Mouse (Mus musculus): ENCODE data around the gene Amer1. TPM values are rescaled to one million over a fixed set of nuclear protein-coding genes. Genes with fewer than 3 reads are reported as not detected.

Amer1 gene
- 8.3 and 9.6 TPM in 2 replicates for polyA plus RNA-seq (2016; fragmentation: Nextera tagmentation; extraction: Ambion mirVana)

DNA sequence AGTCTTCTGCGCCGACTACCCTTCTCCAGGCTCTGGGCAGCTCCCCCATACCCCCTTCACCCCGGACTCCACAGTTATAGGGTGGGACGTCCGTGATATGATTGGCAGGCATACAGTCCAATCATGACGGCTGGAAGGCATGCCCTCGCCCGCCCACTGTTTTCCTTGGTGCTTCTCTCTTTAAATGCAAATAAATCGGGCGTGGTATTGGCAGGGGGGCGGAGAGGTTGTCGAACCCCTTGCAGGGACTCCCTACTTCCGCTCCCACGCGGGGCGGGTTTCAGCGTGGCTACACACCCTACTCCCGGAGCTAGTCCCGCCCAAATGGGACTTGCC, at the start of gene Amer1:
Gene Amer1 (minus strand): TSS at position 97 of the 336 bp plus-strand sequence.
- H3K4me1 ChIP-seq (replicated peaks): peaks cover 11% of the 10 kb centered on the region
- WGBS: 15% methylated on average over 19 of the region's 19 CpGs
- H3K9me3 ChIP-seq: no peaks in the 10 kb centered on the region
- H3K27me3 ChIP-seq (ENCODE audit: insufficient read depth, poor library complexity, severe bottlenecking): no peaks in the 10 kb centered on the region
- peak; percentile 84 for DNase-seq (ENCODE audit: low spot score)
- no peaks in the 10 kb centered on the region for H3K36me3 ChIP-seq
- peak within 1 kb of the TSS; percentile 88 for H3K27ac ChIP-seq
- H3K4me3 ChIP-seq: peak within 1 kb of the TSS; percentile 61

DNA sequence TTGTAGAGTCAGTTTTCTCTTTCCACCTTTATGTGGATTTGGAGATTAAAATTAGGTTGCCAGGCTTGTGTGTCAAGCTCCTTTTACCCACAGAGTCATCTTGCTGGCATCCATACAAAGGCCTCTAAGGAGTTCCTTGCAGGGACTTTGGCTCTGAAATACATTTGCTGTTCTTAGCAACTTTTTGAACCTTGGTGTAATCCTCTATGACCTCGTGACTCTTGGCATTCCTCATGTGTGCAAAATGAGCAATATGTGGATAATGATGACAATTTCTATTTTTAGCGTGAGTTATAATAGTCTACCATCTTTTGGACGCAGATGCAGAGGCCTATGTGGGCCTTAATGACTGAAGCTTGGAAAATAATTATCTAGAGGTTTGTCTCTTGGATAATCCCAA, 12.5 kb upstream of the Amer1 start:
- WGBS: 73% methylated on average over 3 of the region's 3 CpGs
- no peak overlapping the region for H3K4me3 ChIP-seq

DNA sequence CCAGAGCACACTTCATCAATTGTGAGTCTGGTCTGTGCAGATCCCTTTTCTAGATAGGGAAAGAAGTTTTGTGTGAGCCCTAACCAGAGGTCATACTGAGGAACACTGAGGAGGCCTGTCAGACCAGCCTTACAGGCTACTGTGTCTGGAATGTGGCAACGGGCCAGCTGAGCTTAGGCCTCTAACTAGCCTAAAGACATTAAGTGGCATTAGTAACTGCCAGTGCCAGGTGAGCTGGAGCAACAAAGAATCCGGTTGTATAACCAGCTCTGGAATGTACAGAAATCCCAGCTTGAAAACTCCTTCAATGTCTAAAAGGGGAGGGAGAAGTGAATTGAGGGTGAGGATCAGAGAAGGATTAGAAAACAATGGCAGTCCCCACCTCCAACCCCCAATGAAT, 1.2 kb upstream of the Amer1 start:
- no peak for DNase-seq (ENCODE audit: low spot score)
- 75% methylated on average over 2 of the region's 2 CpGs for WGBS

More for the DNA sequence above, 12.5 kb upstream of the Amer1 start:
- Histone ChIP-seq H3K27ac (no peak overlapping the region), H3K27me3 (ENCODE audit: insufficient read depth, poor library complexity, severe bottlenecking) (no peaks in the 10 kb centered on the region), H3K9me3 (no peaks in the 10 kb centered on the region), H3K36me3 (no peaks in the 10 kb centered on the region), H3K4me1 (replicated peaks) (no peaks in the 10 kb centered on the region)
- DNase-seq (ENCODE audit: low spot score): no peak

DNA sequence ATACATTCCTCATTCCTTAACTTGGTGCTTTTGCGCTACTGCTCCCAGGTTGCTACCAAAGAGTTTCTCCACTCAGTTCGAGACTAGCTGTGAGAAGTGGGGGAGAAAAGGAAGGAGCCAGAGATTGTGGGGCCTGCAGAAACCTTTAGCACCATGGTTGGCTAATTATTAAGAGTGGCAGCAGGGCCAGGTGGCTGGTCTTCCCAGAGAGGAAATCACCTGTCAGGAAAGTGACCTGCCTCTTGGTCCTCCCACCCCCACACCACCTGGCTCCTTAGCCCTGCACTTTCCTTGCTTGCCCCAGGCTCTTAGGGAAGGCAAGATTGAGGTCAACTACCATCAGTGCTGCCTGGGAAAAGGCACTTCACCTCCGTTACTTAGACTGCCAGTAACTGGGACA, 469 bp upstream of the Amer1 start:
- DNase-seq (ENCODE audit: low spot score): no peak
- H3K9me3 ChIP-seq: no peaks in the 10 kb centered on the region
- peak overlapping the region; percentile 61 for H3K4me3 ChIP-seq
- H3K27me3 ChIP-seq (ENCODE audit: insufficient read depth, poor library complexity, severe bottlenecking): no peaks in the 10 kb centered on the region
- H3K36me3 ChIP-seq: no peaks in the 10 kb centered on the region
- H3K27ac ChIP-seq: peak overlapping the region; percentile 88
- 40% methylated on average over 3 of the region's 3 CpGs for WGBS
- H3K4me1 ChIP-seq (replicated peaks): peaks cover 11% of the 10 kb centered on the region

More for the DNA sequence above, 1.2 kb upstream of the Amer1 start:
- no peak overlapping the region for H3K4me3 ChIP-seq
- H3K4me1 ChIP-seq (replicated peaks): peaks cover 11% of the 10 kb centered on the region
- H3K27me3 ChIP-seq (ENCODE audit: insufficient read depth, poor library complexity, severe bottlenecking): no peaks in the 10 kb centered on the region
- H3K36me3 ChIP-seq: no peaks in the 10 kb centered on the region
- no peaks in the 10 kb centered on the region for H3K9me3 ChIP-seq
- H3K27ac ChIP-seq: no peak overlapping the region

DNA sequence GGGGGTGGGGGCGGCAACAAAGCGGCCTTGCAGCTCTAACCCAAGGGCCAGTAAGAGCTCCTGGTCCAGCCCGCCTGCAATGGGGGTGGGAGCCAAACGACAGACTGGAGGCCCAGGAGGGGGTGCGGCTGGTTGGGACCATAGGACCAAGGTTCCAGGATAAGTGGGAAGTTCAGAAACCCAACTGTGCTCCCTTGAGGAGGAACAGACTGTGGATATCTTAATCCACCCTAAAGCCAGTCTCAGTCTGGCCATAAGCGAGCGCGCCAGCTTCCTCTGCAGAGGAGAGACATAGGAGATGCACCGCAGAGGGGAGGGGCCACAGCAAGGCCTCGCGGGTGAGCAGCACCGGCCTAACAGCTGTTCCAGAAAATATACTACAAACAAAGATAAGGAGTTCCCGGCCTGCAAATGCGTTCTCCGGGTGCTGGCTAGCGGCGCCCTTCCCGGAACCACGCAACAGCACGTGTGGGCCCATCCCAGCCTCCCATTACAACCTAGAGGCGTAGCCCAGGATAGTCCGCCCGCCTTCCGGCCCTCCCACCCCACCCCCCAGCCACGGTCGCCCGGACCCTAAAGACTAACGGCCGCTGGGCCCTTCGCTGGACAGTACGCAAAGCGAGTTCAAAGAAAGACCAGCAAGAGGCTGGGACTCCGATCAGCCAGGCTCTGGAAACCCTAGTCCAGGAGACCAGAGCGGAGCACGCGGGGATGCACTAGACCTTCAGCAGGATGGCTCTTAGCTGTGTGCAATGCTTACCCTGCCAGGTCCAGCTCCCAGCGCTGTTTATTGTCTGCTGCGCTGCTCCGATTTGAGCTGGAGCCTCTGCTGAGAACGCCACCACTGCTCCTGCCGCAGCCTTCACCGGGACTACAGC, 535 bp downstream of the Amer1 start:
- Histone ChIP-seq H3K27ac (peak overlapping the region; percentile 88), H3K9me3 (no peaks in the 10 kb centered on the region), H3K4me1 (replicated peaks) (peaks cover 11% of the 10 kb centered on the region), H3K36me3 (0 out of 2 replicates have a peak, but pooled peaks cover 4% of the 10 kb centered on the region), H3K4me3 (peak overlapping the region; percentile 61), H3K27me3 (ENCODE audit: insufficient read depth, poor library complexity, severe bottlenecking) (no peaks in the 10 kb centered on the region)
- WGBS: 18% methylated on average over 42 of the region's 42 CpGs
- DNase-seq (ENCODE audit: low spot score): peak; percentile 61

DNA sequence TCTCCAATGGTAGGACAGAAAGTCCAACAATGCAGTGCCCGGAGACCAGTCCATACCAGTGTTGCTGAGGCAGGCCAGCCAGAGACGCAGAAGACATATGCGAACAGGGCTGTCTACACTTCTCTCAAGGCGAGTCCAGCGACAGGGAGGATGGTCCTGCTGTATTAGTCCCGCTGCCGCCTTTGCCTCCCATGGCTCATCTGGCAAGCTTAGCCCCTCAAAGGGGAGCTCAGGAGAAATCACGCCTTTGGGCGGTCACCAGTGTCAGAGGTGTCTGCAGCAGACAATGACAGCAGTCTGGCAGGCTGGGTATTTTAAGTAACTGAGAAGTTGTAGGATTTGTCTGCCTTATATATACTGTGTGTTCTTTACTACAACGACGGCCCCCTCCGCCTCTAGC, 1.3 kb downstream of the Amer1 start:
- DNase-seq (ENCODE audit: low spot score): no peak
- WGBS: 39% methylated on average over 12 of the region's 12 CpGs
- Histone ChIP-seq H3K4me1 (replicated peaks) (peaks cover 11% of the 10 kb centered on the region), H3K36me3 (0 out of 2 replicates have a peak, but pooled peaks cover 6% of the 10 kb centered on the region), H3K27ac (peak overlapping the region; percentile 88), H3K4me3 (peak overlapping the region; percentile 61), H3K9me3 (no peaks in the 10 kb centered on the region), H3K27me3 (ENCODE audit: insufficient read depth, poor library complexity, severe bottlenecking) (no peaks in the 10 kb centered on the region)

DNA sequence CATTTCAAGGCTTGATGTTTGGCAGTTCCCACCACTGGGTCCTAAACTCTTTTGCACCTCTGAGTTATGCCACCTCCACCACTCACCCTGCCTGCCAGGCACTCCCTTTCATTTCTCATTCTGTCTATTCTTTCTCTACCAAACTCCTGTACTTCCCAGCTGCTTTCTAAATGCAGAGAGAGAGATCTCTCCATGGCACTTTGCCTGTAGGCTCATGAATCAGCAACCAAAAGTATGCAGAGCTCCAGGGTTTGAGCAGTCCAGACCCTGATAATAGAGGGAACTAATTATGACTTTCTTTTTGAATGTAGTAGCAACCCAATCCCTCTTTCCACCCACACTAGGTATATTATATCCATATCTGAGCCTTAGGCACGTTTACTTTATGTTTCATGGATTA, 2.4 kb downstream of the Amer1 start:
- H3K27me3 ChIP-seq (ENCODE audit: insufficient read depth, poor library complexity, severe bottlenecking): no peaks in the 10 kb centered on the region
- peaks cover 6% of the 10 kb centered on the region; the same call in 1 of the 2 replicates for H3K36me3 ChIP-seq
- H3K4me1 ChIP-seq (replicated peaks): peaks cover 11% of the 10 kb centered on the region
- H3K27ac ChIP-seq: no peak overlapping the region
- no peak for DNase-seq (ENCODE audit: low spot score)
- H3K4me3 ChIP-seq: no peak overlapping the region
- no peaks in the 10 kb centered on the region for H3K9me3 ChIP-seq
- WGBS: 44% methylated on average over 1 of the region's 1 CpGs

DNA sequence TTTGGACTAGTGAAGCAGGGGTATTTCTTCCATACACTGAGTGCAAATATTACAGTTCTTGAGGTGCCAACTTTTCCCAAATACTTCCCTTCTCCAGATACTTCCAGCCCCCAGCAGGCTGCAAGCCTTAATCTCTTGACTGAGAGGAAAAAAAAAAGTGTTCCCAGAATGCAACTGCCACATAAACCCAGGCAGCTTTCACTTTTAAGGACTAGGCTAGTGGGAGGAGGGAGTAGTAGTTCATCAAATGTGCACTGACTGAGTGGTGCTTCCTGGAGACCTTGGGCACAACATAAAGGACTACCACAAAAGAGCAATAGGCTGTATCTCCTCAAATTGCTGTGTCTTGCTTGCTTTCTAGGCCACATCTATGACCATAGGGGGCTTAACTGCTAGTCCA, 3.4 kb downstream of the Amer1 start:
- no peak for DNase-seq (ENCODE audit: low spot score)
- Histone ChIP-seq H3K36me3 (peaks cover 6% of the 10 kb centered on the region; the same call in 1 of the 2 replicates), H3K4me1 (replicated peaks) (peaks cover 11% of the 10 kb centered on the region), H3K9me3 (no peaks in the 10 kb centered on the region), H3K27me3 (ENCODE audit: insufficient read depth, poor library complexity, severe bottlenecking) (no peaks in the 10 kb centered on the region), H3K4me3 (no peak overlapping the region), H3K27ac (no peak overlapping the region)

DNA sequence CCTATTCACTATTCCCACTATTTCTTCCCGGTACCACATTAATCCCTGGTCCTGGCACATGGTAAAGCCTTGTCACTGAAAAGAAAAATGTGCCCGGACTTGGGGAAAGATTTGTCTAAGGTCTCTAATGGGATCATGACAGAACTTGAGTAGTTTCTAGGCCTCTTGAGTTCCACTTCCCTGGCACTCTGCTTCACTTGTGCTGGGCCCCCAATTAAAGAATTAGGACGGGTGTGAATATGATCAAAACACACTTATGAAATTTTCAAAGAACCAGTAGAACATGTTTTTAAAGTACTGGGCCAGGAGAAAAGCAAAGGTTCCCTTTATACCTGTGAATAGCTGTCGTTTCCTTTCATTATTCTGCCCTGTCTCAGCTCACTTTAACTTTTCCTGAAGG, 6.2 kb downstream of the Amer1 start:
- peaks cover 11% of the 10 kb centered on the region for H3K4me1 ChIP-seq (replicated peaks)
- WGBS: 87% methylated on average over 4 of the region's 4 CpGs
- no peaks in the 10 kb centered on the region for H3K9me3 ChIP-seq
- H3K36me3 ChIP-seq: peaks cover 6% of the 10 kb centered on the region; the same call in 1 of the 2 replicates
- DNase-seq (ENCODE audit: low spot score): no peak
- no peak overlapping the region for H3K4me3 ChIP-seq
- H3K27ac ChIP-seq: no peak overlapping the region
- H3K27me3 ChIP-seq (ENCODE audit: insufficient read depth, poor library complexity, severe bottlenecking): no peaks in the 10 kb centered on the region

DNA sequence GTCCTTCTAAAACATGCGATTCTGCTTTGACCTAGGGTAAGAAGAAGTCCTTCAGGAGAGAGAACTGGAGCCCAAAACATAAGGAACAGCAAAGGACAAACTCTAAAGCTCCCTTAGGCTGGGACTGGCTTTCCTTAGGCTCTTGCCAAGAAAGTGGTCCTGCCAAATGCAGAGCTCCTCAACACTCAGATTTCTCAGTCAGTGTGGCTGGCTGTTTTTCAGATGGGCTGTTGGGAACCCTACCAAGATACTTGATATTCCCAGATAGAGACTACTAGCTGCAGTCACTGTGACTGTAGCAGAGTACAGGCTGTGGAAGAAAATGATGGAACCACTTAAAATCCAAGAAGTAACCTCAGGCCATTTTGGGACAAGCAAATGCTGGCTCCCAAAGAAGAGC, 7.4 kb downstream of the Amer1 start:
- H3K36me3 ChIP-seq: peaks cover 6% of the 10 kb centered on the region; the same call in 1 of the 2 replicates
- WGBS: 92% methylated on average over 1 of the region's 1 CpGs
- H3K4me3 ChIP-seq: no peak overlapping the region
- H3K27me3 ChIP-seq (ENCODE audit: insufficient read depth, poor library complexity, severe bottlenecking): no peaks in the 10 kb centered on the region
- H3K9me3 ChIP-seq: no peaks in the 10 kb centered on the region
- no peak for DNase-seq (ENCODE audit: low spot score)
- no peak overlapping the region for H3K27ac ChIP-seq
- peaks cover 2% of the 10 kb centered on the region; the same call in 1 of the 2 replicates for H3K4me1 ChIP-seq (replicated peaks)

DNA sequence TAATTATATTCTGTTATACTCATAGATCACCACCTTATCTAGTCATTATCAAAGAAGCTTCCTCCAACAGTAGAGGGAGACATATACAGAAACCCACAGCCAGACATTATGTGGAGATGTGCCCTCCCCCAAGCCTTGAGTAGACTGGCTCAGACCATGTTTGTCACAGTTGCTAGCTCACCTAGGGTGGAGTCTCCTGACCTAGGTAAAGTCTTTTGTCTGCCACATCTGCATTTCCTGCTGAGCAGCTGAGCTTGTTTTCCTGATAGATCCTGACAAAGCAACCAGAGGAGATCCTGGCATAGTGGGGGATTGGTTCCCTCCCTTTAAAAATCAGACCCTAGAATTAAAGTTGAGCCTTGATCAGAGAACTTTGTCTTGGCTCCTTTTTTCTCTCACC, 71.6 kb downstream of the Amer1 start:
- H3K36me3 ChIP-seq: no peaks in the 10 kb centered on the region
- H3K27ac ChIP-seq: no peak overlapping the region
- no peaks in the 10 kb centered on the region for H3K27me3 ChIP-seq (ENCODE audit: insufficient read depth, poor library complexity, severe bottlenecking)
- no peak overlapping the region for H3K4me3 ChIP-seq
- H3K4me1 ChIP-seq (replicated peaks): no peaks in the 10 kb centered on the region
- no peak for DNase-seq (ENCODE audit: low spot score)
- H3K9me3 ChIP-seq: no peaks in the 10 kb centered on the region

All from hindbrain, embryonic 10.5 days (tissue).